Mouse (Mus musculus) spleen, adult 12 weeks (tissue): ENCODE measurements at regions not wholly inside any gene's neighbourhood (a gene's known extent, or its start where the extent isn't known, plus 50 kb on each side); places are given as distances from the start of the nearest gene placed in this dataset.

Source experiments
- DNase-seq: peaks from one replicate; pipeline ENCODE4 v3.0.0; 2022; ENCODE audit warnings: low spot score

DNA sequence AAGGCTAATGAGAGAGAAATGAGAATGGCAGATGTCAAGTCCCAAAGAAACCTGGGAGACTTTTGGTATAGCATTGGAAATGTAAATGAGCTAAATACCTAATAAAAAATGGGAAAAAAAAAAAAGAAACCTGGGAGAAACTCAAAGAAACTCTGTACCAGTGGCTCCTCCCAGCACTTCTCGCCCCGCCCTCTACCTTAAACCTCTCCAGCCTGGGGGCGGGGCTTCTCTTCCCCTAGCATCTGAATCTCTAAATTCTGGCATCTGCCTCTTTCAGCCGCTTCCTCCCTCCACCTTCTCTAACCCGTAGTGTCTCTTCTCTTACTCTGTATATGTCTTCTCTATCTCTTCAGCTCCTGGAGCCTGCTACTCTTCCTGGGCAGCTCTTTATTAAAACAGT lies 53.2 kb downstream of the Gpr6 start:
- no peak for DNase-seq

DNA sequence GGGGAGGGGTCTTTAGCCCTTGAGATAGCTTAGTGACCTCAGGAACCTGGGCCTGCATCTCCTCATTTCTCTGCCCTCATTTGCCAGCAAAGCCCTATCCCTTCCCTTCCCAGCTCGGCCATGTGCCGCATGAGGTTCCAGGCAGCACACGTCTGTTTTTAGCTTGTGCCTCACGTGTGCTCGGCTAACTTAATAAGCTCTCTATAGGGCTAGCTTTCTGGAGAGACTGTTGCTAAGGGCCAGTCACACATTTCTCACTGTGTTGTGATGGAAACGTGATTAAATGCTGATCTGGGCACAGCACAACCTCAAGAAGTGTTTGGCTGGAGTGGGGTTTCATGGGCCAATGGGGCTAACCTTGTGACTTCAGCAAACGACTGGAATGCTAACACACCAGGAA lies 55.5 kb downstream of the Gpr6 start:
- no peak for DNase-seq

DNA sequence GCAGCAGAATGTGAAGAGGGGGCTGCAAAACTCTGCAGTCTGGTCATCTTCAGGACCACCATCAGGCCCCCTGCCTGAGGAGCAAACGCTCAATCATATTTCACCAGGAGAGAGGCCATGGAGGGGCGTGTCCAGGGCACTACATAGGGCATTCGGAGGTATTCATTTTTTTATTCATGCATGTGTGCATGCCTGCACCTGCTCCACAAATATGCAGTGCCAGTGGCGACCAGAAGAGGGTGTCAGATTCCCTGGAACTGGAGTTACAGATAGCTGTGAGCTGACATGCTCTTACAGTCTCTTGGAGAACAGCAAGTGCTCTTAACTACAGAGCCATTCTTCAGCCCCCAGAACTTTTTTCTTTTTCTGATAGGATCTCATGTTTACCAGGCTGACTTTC lies 56.4 kb downstream of the Gpr6 start:
- DNase-seq, result peak; percentile 55

DNA sequence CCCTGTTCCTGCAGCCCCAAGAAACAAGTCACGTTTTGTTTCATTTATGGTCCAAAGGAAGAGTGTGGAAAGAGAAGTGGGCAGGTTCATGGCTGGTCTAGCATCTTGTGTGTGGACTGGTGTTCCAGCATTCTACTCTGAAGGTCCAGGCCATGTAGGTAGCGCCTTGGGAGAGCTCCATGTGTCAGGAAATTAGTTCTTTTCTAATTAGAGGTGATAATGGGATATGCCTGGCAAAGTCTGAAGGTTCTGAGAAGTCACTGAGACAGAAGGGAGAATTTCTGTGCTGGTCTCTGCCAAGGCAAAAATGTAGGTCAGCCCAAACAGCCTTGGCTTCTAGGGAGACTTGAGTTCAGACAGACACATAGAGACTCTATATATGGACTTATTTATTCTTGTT lies 61.5 kb downstream of the Gpr6 start:
- no peak for DNase-seq

DNA sequence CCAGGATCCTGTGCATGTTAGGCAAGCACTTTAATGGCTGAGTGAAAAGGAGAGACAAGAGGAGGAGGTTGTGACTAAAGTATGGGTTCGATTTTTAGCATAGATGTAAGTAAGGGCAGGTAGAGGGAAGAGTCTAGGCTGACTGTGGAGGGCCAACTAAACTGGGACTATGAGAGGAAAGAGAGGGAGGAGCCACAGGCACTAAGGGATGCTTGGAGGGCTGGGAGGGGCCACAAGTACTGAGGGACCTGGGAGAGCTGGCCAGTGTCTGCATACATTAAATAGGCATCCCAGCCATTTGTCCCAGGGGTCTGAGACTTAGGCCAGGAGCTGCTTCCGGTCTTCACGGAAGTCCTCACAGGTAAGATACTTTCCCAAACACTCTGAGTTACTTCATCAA lies 64.2 kb downstream of the Gpr6 start:
- DNase-seq, result no peak

DNA sequence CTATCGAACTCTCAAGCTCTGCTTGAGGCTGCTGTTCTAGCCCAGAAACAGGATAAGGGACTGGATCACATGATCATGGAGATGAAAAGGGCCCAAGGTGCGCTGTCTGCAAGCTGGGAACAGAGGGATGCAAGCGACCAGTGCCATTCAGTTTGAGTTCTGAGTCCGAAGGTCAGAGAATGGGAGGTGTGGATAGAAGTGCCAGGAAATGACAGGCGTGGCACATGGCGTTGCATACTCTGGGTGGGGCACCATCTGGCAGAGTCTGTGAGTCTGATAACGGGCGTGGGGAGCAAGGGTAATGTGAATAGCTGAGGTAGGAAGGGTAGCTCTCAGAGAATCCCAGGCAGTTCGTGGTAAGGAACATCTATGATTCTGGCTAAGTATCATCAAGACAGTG lies 65.5 kb downstream of the Gpr6 start:
- peak; percentile 63 for DNase-seq

DNA sequence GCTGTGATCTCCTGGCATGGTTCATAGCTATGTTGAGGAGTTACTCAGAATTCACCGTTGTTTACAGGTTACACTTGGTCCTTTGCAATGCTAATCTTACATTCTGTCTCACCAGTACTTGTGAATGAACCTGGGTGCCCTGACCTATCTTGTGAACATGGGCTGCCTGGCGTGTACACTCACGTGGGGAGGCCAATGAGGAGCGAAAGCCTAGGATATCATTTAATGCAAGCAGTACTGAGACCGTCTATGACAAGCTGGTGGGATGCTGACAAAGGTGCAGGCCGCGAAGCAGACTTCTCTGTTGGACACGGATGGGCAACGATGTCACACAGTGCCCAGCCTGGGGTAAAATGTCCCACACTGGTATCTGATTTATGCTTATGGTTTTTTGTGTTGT lies 66.3 kb downstream of the Gpr6 start:
- no peak for DNase-seq

DNA sequence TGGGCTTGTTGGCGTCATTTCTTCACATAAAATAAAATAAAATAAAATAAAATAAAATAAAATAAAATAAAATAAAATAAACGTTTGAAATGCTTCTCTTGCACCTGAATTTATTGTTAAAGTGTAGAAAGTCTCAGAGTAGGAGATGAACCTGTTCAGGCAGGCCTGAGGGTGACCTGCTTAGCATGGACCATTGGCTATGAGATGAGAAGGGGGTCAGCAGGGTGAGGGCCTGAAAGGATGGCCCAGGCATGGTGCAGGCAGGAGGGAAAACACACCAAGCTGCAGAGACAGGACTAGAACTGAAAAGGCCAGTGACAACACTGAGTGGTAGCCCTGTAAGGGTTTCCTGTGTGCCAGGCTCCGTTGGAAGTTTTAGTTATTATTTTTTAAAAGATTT lies 67.3 kb downstream of the Gpr6 start:
- no peak for DNase-seq

DNA sequence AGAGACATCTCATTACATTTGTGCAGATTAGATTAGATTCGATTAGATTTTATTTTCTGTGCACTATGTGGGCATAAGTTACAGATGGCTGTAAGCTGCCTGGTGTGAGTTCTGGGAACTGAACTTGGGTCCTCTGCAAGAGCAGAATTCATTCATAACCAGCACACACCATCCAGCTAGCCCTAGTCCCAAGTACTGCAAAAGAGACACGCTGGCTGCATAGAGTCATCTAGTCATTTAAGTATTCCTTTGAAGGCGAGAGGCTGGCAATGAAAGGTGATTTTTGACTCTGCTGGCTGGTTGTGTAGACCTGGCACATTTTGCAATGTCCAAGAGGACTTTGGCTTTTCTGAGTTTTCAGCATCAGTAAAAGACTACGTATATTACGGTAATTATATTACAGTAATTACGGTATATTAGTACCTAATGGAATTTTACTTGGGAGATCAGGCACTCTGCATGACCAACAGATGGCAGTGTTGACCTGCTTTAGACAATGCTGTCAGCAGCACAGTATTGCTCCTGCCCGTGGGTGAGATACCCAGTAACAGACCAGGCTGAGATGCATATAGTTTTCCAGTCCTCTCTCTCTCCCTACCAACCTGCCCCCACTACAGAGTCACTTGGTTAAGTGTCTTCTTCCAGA lies 67.9 kb downstream of the Gpr6 start:
- DNase-seq, result peak; percentile 49

DNA sequence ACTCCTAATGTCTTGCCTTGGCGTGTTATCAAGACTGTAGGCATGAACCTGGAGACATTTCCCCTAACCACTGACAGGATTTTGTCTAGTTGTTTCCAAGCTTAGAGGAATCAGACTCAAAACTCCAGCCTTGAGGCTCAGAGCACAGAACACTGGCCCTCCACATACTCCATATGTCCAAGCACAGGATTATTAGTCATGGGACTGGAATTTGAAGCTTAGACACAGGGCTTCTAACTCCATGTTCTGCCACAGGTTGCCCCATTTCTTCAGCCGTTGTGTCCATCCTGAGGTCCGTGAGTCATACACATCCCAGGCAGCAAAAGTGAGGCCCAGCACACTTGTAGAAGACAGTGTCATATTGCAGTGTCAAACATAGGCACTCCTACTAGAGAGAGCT lies 68.9 kb downstream of the Gpr6 start:
- DNase-seq, result no peak

DNA sequence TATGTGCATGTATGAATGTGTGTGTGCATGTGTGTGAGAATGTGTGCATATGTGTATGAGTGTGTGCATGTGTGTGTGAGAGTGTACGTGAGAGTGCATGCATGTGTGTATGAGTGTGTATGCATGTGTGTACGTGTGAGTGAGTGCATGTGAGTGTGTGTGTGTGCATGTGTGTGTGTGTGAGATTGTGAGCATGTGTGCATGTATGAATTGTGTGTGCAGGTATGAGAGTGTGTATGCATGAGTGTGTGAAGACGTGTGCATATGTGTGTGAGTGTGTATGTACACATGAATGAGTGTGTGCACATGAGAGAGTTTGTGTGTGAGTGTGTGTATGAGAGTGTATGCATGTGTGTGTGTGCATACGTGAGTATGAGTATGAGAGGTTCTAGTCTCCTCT lies 71.1 kb downstream of the Gpr6 start:
- no peak for DNase-seq

DNA sequence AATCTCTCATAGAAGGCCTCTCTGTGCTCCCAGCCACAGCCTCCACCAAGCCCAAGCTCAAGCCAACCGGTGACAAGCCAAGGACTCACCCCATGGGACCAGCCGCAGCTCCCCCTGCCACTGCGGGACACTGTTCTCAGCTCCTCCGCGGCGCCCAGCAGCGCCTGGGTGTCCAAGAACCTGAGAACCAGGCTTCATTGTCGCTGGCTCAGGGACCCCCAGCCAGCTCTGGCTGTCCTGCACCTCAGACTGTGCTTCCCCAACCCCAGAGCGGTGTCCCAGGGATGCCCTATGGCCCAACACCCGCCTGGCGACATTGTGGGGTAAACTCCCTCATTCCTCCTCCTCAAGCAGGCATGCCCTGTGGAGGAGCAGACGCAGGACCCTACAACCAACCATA lies 72.6 kb downstream of the Gpr6 start:
- no peak for DNase-seq

DNA sequence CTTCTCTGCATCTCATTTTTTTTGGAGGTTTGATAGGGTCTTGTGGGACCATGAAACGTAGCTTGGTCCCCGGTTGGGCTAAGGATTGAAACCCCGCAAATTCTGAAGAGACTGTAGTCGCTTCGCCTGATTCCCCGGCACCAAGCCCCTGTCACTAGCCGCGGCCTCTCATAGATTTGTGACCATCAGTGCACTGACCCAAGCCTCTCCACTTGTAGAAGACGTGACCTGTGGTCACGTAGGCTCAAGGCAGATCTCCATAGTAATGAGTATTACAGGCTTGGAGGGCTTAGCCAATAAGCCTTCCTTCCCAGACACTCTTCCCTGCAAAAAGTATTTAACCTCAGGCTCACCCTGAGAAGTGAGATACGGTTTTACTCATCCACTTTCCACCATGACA lies 73.3 kb downstream of the Gpr6 start:
- DNase-seq, result no peak

DNA sequence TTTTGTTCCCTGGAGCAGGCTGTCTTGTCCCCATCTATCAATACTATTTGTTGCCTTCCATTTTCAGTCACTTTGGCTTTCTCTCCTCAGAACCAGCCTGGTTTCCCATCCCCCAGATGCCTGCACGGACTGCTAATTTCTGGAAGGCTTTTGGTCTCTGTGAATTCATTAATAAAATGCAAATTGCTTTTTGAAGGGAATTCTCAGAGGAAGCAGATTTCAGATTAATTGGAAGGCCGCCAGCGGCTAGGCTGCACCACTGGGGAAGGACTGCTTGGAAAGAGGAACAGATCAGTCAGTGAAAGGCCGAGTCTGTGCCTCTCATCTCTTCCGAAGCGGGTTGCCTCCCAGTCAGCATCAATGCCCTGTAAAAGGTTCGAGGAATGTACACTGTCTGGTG lies 73.8 kb downstream of the Gpr6 start:
- no peak for DNase-seq

DNA sequence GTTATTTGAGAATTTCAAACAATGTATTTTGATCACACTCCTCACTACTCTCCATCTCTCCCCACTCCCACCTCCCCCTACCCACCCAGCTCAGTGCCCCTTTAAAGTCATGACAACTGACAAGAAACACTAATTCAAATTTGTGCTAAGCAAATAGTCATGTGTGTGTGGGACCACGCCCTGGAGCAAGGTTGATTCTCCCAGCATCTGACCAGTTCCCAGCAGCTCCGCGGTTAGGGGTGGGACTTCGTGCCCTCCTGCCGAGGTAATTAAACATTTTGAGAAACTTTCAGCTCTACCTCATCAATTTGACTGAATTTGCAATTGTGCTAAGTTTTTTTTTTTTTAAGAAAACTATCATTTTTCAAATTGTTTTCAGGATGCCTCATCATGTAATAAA lies 74.5 kb downstream of the Gpr6 start:
- DNase-seq, result no peak
